Mouse (Mus musculus) colon, adult 2 months (tissue): ENCODE measurements around the gene Nop2. TPM values are rescaled to one million over a fixed set of nuclear protein-coding genes. Genes with fewer than 3 reads are reported as not detected.

Source experiments
- polyA plus RNA-seq: library from polyadenylated mRNA; depleted of rRNA; stranded (reverse); fragments of >200 nt; gene quantifications from 2 replicates; pipeline ENCODE4 v1.2.3, GENCODE M21; 2012; rRNA removed

Gene Nop2
- polyA plus RNA-seq: 10.6 and 15.0 TPM in 2 replicates

DNA sequence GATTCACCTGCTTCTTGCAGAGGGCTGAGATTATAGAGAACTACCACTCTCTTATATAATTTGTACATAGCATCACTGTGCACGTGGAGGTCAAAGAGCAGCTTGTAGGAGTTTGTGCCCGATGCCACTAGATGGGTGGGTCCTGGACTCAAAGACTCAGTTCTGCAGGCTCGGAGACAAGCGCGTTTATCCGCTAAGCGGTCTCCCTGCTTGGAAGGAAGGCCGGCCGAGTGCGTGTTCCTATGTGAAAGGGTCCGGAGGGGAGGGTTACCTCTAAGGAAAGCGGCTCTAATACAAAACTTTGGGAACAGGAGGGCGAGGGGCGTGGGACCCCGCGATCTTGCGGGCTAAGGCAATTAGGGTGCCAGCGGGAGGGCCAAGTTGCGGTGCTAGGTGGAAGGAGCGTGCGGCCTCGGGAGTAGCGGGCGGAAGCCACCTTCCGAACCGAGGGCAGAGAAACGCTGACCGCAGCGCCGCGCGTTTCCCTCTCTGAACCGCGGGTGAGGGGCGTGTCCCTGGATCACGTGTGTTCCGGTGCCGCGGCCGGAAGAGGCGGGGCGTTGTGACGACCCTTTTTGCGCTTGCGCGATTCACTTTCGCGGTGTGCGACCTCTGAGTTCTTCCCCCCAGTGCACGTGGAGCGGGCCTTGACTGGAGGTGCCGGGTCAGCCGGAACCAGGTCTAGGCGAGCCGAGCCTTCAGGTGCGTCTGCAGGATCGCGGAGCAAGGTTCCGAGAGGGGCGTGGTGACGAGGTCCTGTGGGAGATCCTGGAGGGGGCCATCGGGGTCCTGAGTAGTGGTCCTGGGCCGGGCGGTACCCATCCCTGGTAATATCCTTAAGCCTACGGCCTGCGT, at the start of gene Nop2:
Gene Nop2, plus strand, starts transcription at position 608 of the 855 bp plus-strand sequence.

GRCm38 (mm10) chr6:125095391-125096278, 36.1 kb upstream of the Nop2 start, which contains the start of gene Chd4:
Gene Chd4 (plus strand): TSS chr6:125095981.

DNA sequence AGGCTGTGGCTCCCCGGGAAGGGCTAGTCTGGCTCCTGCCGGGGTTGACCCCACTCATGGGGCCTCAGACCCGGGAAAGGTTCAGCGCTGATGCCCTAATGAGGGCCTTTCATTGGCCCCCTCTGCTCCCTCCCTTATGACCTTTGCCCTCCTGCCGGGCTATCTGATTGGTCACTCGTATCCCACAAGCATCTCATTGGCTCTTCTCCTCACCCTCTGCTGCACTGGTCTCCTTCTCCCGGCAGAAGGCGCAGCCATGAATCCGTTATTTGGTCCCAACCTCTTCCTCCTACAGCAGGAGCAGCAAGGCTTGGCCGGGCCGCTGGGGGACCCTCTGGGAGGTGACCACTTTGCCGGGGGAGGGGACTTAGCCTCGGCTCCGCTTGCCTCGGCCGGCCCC, 13.3 kb downstream of the Nop2 start, which contains the start of gene Iffo1:
Gene Iffo1, plus strand, starts transcription at position 241 of the 400 bp plus-strand sequence.

GRCm38 (mm10) chr6:125166051-125166751, 34.5 kb downstream of the Nop2 start, which contains the start of gene Gapdh:
Gene Gapdh (minus strand): TSS chr6:125166467.

GRCm38 (mm10) chr6:125191332-125192015, 59.8 kb downstream of the Nop2 start, which contains the start of the genes Ncapd2 and Mrpl51:
Gene Ncapd2 (minus strand): TSS chr6:125191701.
Gene Mrpl51 (plus strand): TSS chr6:125191801.

Other genes starting within 250 kb of the Nop2 start
- gene Cd4, start 243.7 kb upstream of the Nop2 start, polyA plus RNA-seq: 2.7 and 3.0 TPM in 2 replicates
- 2.7 and 4.0 TPM in 2 replicates for gene Lag3, start 220.2 kb upstream of the Nop2 start, polyA plus RNA-seq
- 894 and 1,886 TPM in 2 replicates for gene Ptms, start 211.8 kb upstream of the Nop2 start, polyA plus RNA-seq
- gene Mlf2, start 200.5 kb upstream of the Nop2 start, polyA plus RNA-seq: 357 and 413 TPM in 2 replicates
- 206 and 213 TPM in 2 replicates for gene Cops7a, start 166.4 kb upstream of the Nop2 start, polyA plus RNA-seq
- gene Pianp, start 135.2 kb upstream of the Nop2 start, polyA plus RNA-seq: 8.4 and 8.6 TPM in 2 replicates
- 59.4 and 64.6 TPM in 2 replicates for gene Zfp384, start 122.8 kb upstream of the Nop2 start, polyA plus RNA-seq
- gene Ing4, start 92.1 kb upstream of the Nop2 start, polyA plus RNA-seq: 37.5 and 37.7 TPM in 2 replicates
- 17.7 and 24.1 TPM in 2 replicates for gene Acrbp, start 82.2 kb upstream of the Nop2 start, polyA plus RNA-seq
- gene Lpar5, start 64.0 kb upstream of the Nop2 start, polyA plus RNA-seq: 71.9 and 87.7 TPM in 2 replicates
- gene Chd4, start 35.9 kb upstream of the Nop2 start, polyA plus RNA-seq: 88.5 and 103 TPM in 2 replicates
- 13.1 and 18.1 TPM in 2 replicates for gene Iffo1, start 13.3 kb downstream of the Nop2 start, polyA plus RNA-seq
- gene Gapdh, start 34.6 kb downstream of the Nop2 start, polyA plus RNA-seq: 3,801 and 3,939 TPM in 2 replicates
- gene Ncapd2, start 59.8 kb downstream of the Nop2 start, polyA plus RNA-seq: 55.4 and 66.7 TPM in 2 replicates
- gene Mrpl51, start 59.9 kb downstream of the Nop2 start, polyA plus RNA-seq: 61.8 and 98.5 TPM in 2 replicates
- 13.8 and 17.6 TPM in 2 replicates for gene Vamp1, start 83.6 kb downstream of the Nop2 start, polyA plus RNA-seq
- gene Tapbpl, start 100.0 kb downstream of the Nop2 start, polyA plus RNA-seq: 25.7 and 34.2 TPM in 2 replicates
- 1.7 and 2.4 TPM in 2 replicates for gene Cd27, start 105.1 kb downstream of the Nop2 start, polyA plus RNA-seq
- gene Tuba3a, start 154.1 kb downstream of the Nop2 start, polyA plus RNA-seq: 0.14 TPM in 1 of 2 replicates, not detected in the other
- 159 and 160 TPM in 2 replicates for gene Ltbr, start 182.0 kb downstream of the Nop2 start, polyA plus RNA-seq
- gene Scnn1a, start 188.8 kb downstream of the Nop2 start, polyA plus RNA-seq: 112 and 130 TPM in 2 replicates
- gene Tnfrsf1a, start 217.5 kb downstream of the Nop2 start, polyA plus RNA-seq: 99.3 and 119 TPM in 2 replicates
- 17.0 and 18.3 TPM in 2 replicates for gene Plekhg6, start 248.9 kb downstream of the Nop2 start, polyA plus RNA-seq